Mouse (Mus musculus) embryonic facial prominence, embryonic 11.5 days (tissue): ENCODE measurements around the gene Sdccag8. TPM values are rescaled to one million over a fixed set of nuclear protein-coding genes. Genes with fewer than 3 reads are reported as not detected.

Source experiments
- ATAC-seq: fragments of 200-750 bp; cut with Nextera tagmentation; replicated peaks from 2 replicates; pipeline ENCODE4 v1.8.0; 2017; ENCODE audit warnings: low read depth; ENCODE audit not compliant: insufficient number of reproducible peaks, low FRiP score, low TSS enrichment
- DNase-seq: peaks from one replicate; pipeline ENCODE4 v3.0.0-alpha.2; 2015; ENCODE audit warnings: low spot score
- H3K27ac ChIP-seq: fragments of 300-500 bp; sonication (generic); replicated peaks from 2 replicates; pipeline ENCODE4 v1.5.1; 2014; ENCODE audit warnings: mild to moderate bottlenecking, low read depth, low read length, control low read depth
- H3K27me3 ChIP-seq: fragments of 300-500 bp; sonication (generic); 2 replicates; pipeline ENCODE4 v1.6.1; 2014; ENCODE audit warnings: mild to moderate bottlenecking, low read length, moderate library complexity, mixed read lengths; ENCODE audit not compliant: control insufficient read depth, insufficient read depth
- H3K36me3 ChIP-seq: fragments of 300-500 bp; sonication (generic); replicated peaks from 2 replicates; pipeline ENCODE4 v1.6.1; 2014; ENCODE audit warnings: low read depth, mild to moderate bottlenecking, low read length, moderate library complexity, mixed read lengths; ENCODE audit not compliant: control insufficient read depth, insufficient read depth
- H3K4me1 ChIP-seq: fragments of 300-500 bp; sonication (generic); 2 replicates; pipeline ENCODE4 v1.6.1; 2014; ENCODE audit warnings: low read length, mixed read lengths; ENCODE audit not compliant: control insufficient read depth, insufficient read depth
- H3K4me2 ChIP-seq: fragments of 300-500 bp; sonication (generic); 2 replicates; pipeline ENCODE4 v1.6.1; 2014; ENCODE audit warnings: low read depth, mild to moderate bottlenecking, control low read depth, low read length, moderate library complexity
- H3K4me3 ChIP-seq: fragments of 300-500 bp; sonication (generic); 2 replicates; pipeline ENCODE4 v1.5.1; 2014; ENCODE audit warnings: low read depth, low read length, control low read depth
- H3K9ac ChIP-seq: fragments of 300-500 bp; sonication (generic); replicated peaks from 2 replicates; pipeline ENCODE4 v1.6.1; 2014; ENCODE audit warnings: mild to moderate bottlenecking, control low read depth, low read length
- H3K9me3 ChIP-seq: fragments of 300-500 bp; sonication (generic); replicated peaks from 2 replicates; pipeline ENCODE4 v1.6.1; 2016; ENCODE audit warnings: mild to moderate bottlenecking, low read length, inconsistent platforms, mixed read lengths; ENCODE audit not compliant: control insufficient read depth
- WGBS: fragments of 180-500 bp; shearing (Covaris S2); extraction: QIAGEN DNeasy Blood & Tissue Kit; methylation state at CpG from one replicate; pipeline ENCODE4 v1.1.7; 2014; 5-methylcytosine and 5-hydroxymethylcytosine counted together
- polyA plus RNA-seq: library from polyadenylated mRNA; unstranded; fragments of >200 nt; fragmentation: Nextera tagmentation; extraction: Ambion mirVana; gene quantifications from 2 replicates; pipeline ENCODE4 v1.2.1, GENCODE M21; 2014

Gene Sdccag8
- polyA plus RNA-seq, 1 experiment from 2014 or later = 15.7 TPM

GRCm38 (mm10) chr1:176823889-176824288 is 9.4 kb downstream of the Sdccag8 start:
- no peaks in the 10 kb centered on the region for H3K4me1 ChIP-seq
- 87% methylated on average over 8 of the region's 8 CpGs for WGBS
- H3K36me3 ChIP-seq = no peaks in the 10 kb centered on the region

GRCm38 (mm10) chr1:176824611-176825010 is 10.2 kb downstream of the Sdccag8 start:
- no peak for ATAC-seq

More at GRCm38 (mm10) chr1:176823889-176824288, 9.4 kb downstream of the Sdccag8 start:
- no peak overlapping the region for H3K27ac ChIP-seq
- no peaks in the 10 kb centered on the region for H3K9me3 ChIP-seq
- no peak overlapping the region for H3K9ac ChIP-seq
- no peak overlapping the region for H3K4me3 ChIP-seq
- ATAC-seq (no peak), DNase-seq (no peak)
- no peak overlapping the region for H3K4me2 ChIP-seq
- no peaks in the 10 kb centered on the region for H3K27me3 ChIP-seq

GRCm38 (mm10) chr1:176825084-176825483 is 10.6 kb downstream of the Sdccag8 start:
- Histone ChIP-seq H3K4me1 (no peaks in the 10 kb centered on the region), H3K9ac (no peak overlapping the region), H3K4me3 (no peak overlapping the region), H3K4me2 (no peak overlapping the region), H3K9me3 (no peaks in the 10 kb centered on the region), H3K27me3 (no peaks in the 10 kb centered on the region), H3K27ac (no peak overlapping the region), H3K36me3 (no peaks in the 10 kb centered on the region)
- ATAC-seq (no peak), DNase-seq (no peak)
- WGBS = 94% methylated on average over 4 of the region's 4 CpGs

More at GRCm38 (mm10) chr1:176824611-176825010, 10.2 kb downstream of the Sdccag8 start:
- Histone ChIP-seq H3K9me3 (no peaks in the 10 kb centered on the region), H3K4me1 (no peaks in the 10 kb centered on the region), H3K4me2 (no peak overlapping the region), H3K4me3 (no peak overlapping the region), H3K9ac (no peak overlapping the region), H3K27ac (no peak overlapping the region), H3K27me3 (no peaks in the 10 kb centered on the region), H3K36me3 (no peaks in the 10 kb centered on the region)
- DNase-seq = no peak
- 88% methylated on average over 6 of the region's 6 CpGs for WGBS

DNA sequence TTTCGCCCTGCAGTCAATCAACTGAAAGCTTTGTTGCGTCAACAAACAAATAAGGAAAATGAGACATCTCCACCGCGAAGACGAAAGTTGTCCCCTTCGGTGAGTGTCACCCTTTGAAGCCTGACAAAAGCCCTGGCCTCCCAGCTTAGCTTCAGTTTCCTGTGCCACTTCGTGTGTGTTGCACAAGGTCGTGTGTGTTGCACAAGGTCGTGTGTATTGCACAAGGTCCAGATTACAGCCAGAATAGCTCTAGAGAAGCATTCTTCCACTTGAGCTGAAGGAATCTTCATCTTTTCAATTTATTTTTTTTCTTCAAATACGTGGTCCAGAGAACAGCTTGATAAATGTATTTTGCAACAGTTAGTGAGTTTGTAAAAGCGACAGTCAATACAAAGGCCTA is 11.7 kb downstream of the Sdccag8 start:
- Histone ChIP-seq H3K36me3 (no peaks in the 10 kb centered on the region), H3K4me2 (no peak overlapping the region), H3K27me3 (no peaks in the 10 kb centered on the region), H3K4me1 (no peaks in the 10 kb centered on the region), H3K4me3 (no peak overlapping the region), H3K9ac (no peak overlapping the region), H3K9me3 (no peaks in the 10 kb centered on the region), H3K27ac (no peak overlapping the region)
- WGBS = 85% methylated on average over 11 of the region's 11 CpGs
- DNase-seq = no peak
- no peak for ATAC-seq

- no peaks in the 10 kb centered on the region for H3K27me3 ChIP-seq
- no peaks in the 10 kb centered on the region for H3K36me3 ChIP-seq
- H3K9ac ChIP-seq = no peak overlapping the region
- DNase-seq (no peak), ATAC-seq (no peak)
- no peak overlapping the region for H3K27ac ChIP-seq
- no peak overlapping the region for H3K4me2 ChIP-seq
- WGBS = 88% methylated on average over 4 of the region's 4 CpGs
- no peaks in the 10 kb centered on the region for H3K4me1 ChIP-seq
- no peak overlapping the region for H3K4me3 ChIP-seq
- H3K9me3 ChIP-seq = no peaks in the 10 kb centered on the region
Measured at GRCm38 (mm10) chr1:176826931-176827330, 12.5 kb downstream of the Sdccag8 start.

GRCm38 (mm10) chr1:176827365-176827764 is 12.9 kb downstream of the Sdccag8 start:
- no peak overlapping the region for H3K9ac ChIP-seq
- H3K4me3 ChIP-seq = no peak overlapping the region
- no peak overlapping the region for H3K4me2 ChIP-seq
- no peaks in the 10 kb centered on the region for H3K27me3 ChIP-seq
- DNase-seq = no peak
- H3K36me3 ChIP-seq = no peaks in the 10 kb centered on the region
- H3K27ac ChIP-seq = no peak overlapping the region
- ATAC-seq = no peak
- H3K4me1 ChIP-seq = no peaks in the 10 kb centered on the region
- H3K9me3 ChIP-seq = no peaks in the 10 kb centered on the region
- WGBS = 74% methylated on average over 4 of the region's 4 CpGs

DNA sequence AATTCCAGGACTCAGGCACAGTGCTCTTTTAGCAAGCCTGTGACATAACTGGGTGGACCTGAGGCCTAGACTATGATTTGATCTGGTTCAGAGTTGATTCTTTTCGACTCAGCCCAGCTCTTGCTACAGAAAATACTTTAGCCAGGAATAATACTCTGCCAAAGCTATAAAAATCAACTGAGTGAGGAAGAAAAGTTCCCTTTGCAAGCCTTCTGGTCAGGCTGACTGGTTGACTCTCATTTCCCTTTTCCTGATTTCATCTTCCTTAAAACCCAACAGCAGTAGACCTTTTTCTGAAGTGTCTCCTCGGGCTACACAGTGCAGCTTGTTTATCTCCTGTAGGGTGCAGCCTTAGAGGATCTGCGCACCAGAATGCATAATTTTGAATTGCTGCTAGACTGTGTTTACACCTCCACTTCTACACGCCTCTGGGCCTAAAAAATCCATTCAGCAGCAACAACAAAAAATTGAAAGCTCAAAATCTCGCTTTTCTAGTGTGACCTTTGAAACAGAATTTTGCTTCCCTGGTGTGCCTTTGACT is 13.6 kb downstream of the Sdccag8 start:
- WGBS = 81% methylated on average over 5 of the region's 5 CpGs
- ATAC-seq (no peak), DNase-seq (no peak)
- no peaks in the 10 kb centered on the region for H3K4me1 ChIP-seq
- H3K27me3 ChIP-seq = no peaks in the 10 kb centered on the region
- H3K4me3 ChIP-seq = no peak overlapping the region
- H3K9ac ChIP-seq = no peak overlapping the region
- no peak overlapping the region for H3K4me2 ChIP-seq
- no peaks in the 10 kb centered on the region for H3K36me3 ChIP-seq
- H3K9me3 ChIP-seq = no peaks in the 10 kb centered on the region
- H3K27ac ChIP-seq = no peak overlapping the region

GRCm38 (mm10) chr1:176828666-176829065 is 14.2 kb downstream of the Sdccag8 start:
- Histone ChIP-seq H3K4me1 (no peaks in the 10 kb centered on the region), H3K27ac (no peak overlapping the region), H3K4me3 (no peak overlapping the region), H3K27me3 (no peaks in the 10 kb centered on the region), H3K36me3 (no peaks in the 10 kb centered on the region), H3K4me2 (no peak overlapping the region), H3K9me3 (no peaks in the 10 kb centered on the region), H3K9ac (no peak overlapping the region)
- 93% methylated on average over 12 of the region's 12 CpGs for WGBS
- DNase-seq (no peak), ATAC-seq (no peak)
